Mouse (Mus musculus): ENCODE results near the gene Emid1.

Gene Emid1

DNA sequence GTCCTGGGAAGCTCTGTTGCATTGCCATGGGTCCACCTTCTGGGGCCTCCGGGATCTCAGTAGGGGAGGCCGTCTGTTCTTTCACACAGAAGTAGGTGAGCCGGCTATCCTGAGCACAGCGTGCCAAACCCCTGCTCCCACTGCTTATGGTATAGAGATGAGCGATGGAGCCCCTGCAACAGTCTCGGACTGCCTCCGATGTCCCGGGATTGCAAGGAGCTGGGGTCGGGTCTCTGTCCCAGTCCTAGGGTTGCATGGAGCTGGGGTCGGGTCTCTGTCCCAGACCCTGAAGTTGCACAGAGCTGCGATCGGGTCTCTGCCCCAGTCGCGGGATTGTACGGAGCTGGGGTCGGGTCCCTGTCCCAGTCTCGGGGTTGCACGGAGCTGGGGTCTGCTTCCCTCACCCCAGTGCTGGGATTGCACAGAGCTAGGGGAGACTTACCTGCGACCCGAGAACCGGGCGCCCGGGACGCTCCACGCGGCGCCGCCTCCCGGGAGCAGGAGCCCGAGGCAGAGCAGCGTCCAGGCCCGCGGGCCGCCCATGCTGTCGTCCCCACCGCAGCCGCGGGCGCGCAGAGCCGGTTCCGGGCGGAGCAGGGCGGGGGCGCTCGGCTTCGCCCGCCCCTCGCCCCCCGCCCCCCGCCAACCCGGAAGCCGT lies at the start of gene Emid1:
Emid1 (minus strand) TSS at position 578 of the 658 bp plus-strand sequence.
- DNase-seq (ENCODE audit: low spot score in 2 of 2): no peak

GRCm38 (mm10) chr11:5199879-5200278 lies 47.8 kb upstream of the Emid1 start:
- no peak for DNase-seq (ENCODE audit: low spot score in 2 of 2)

- DNase-seq (ENCODE audit: low spot score in 2 of 2): no peak
These were observed 45.0 kb upstream of the Emid1 start for GRCm38 (mm10) chr11:5197068-5197467.

DNA sequence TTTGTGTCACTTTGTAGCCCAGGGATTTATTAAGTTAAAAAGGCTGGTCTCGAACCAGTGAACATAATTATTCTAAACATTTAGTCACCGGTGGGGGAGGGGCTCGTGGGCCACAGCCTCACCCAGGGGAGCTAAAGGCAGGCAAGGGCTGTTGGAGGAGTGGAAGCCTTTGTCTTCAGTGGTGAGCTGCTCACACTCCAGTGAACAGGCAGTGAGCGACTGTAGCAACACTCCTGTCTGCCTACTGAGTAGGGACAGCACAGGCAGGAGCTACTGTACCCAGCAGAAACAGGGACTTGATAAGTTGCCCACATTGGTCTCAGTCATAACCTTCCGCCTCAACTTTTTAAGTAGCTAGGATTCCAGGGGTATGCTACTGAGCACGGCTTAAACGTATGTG lies 44.5 kb upstream of the Emid1 start:
- DNase-seq (ENCODE audit: low spot score in 2 of 2): no peak

- DNase-seq (ENCODE audit: low spot score in 2 of 2): no peak
These were observed 41.5 kb upstream of the Emid1 start for GRCm38 (mm10) chr11:5193576-5193881.

DNA sequence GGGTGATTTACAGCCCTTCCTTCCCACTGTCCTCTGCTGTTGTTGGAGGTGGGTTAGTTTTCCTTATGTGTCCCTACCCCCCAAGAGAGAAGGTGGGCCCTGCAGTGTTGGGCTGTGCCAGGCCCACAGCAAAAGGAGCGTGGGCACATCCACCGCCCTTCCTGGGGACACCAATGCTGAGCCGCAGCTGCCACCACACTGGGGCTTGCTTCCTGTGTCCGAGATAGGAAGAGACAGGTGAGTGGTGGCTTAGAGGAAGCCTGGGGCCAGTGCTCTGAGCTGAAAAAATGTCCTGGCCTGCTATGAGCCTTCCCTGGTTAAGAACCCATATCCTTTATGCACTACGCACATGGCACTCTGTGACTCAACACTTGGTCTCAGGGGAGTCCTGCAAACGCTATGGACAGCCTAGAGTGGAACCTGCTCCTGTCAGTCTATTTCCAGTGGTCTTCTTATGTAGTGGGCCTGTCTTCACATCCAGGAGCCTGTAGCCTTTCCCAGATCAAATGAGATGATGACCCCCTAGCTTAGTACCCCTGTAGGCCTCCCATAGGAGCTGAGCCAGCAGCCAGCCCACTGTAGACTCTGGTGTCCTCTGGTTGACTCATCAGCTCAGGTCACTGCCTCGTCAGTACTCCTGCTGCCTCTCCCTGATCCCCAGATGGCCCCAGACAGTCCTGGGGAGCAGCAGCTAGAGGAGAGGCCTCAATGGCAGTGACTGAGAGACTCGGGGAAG lies 41.0 kb upstream of the Emid1 start:
- DNase-seq (ENCODE audit: low spot score in 2 of 2): no peak

DNA sequence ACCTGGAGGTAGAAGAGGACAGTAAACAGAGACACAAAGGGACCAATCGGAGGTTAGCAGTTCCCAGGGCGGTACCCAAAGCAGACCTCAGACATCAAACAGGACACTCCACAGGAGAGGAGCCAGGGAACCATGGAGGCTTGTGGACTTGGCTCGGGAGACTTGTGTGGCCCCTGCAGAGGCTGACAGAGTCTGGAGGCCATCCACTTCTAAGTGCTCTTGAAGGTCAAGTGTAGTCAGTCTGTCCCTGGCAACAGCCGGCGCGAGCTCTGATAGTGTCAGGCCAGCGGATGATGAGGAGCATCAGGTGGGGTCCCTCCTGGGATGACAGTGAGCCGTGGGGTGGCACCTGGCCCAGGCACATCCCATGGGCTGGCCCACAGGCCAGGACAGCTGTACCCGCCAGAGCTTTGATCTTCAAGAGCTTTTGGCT lies 40.0 kb upstream of the Emid1 start:
- DNase-seq (ENCODE audit: low spot score in 2 of 2): no peak

DNA sequence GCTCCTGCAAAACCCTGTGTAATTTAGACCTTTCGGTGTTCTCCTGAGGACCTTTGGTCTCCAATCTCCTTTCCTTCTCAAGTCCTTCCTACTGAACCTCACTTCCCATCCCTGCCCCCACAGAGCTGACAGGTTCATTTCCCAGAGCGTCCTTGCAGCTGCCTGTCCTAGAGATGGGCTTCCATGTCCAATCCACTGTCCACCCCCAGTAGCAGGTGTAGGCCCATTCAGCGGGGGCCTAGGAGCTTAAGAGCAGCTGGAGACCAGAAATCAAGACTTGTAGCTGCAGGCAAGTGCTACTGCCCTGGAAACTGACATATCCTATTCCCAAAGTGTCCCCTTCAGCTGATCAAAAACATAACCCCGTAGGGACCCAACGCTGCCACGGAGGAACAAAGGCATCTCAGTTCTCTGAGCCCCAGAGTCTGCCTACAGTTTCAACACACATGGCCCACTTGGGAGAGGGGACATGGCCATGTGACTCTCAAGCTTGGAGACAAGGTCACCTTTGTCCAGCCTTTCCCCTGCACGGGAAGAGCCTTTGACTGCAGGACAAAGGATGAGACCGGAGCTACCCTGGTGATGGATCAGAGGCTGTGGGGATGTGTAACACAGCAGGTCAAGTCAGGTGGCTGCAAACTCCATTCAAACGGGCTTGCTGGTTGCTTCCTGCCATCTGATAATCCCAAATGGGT lies 37.3 kb upstream of the Emid1 start:
- DNase-seq (ENCODE audit: low spot score in 2 of 2): no peak

DNA sequence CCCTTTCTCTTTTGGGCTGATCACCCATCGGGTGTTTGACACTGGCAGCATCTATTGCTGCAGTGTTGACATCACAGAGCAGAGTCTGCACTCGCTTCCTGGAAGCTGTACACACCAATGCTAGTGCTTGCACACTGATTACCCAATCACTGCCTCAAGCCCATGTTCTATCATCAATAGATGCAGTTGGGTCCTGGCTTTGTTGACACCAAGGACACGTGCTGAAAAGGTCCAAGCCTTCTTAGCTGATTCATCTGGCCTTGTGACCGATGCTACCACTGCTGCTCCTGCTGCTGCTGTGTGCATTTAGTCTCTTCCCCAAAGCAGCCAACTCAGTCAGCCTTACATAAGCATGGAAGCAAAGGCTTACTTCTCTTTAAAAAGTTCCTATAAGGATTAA lies 36.1 kb upstream of the Emid1 start:
- DNase-seq (ENCODE audit: low spot score in 2 of 2): no peak

DNA sequence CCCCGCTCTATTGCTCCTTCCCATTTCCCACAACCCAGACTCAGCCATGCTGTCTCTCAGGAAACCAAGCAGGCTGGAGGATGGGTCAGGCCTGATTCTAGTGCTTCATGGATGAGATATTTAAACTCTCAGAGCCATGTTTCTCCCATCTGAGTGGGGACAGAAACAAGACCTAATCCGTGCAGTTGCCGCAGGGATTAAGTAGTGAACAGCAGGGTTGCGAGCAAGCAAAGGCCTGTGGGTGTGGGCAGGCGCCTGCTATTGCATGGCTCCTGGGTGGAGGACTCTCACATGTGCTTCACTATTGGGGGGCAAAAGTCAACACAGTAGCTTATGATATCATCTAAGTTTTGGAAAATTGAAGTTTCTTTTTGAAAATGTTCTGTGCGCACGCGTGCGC lies 32.8 kb upstream of the Emid1 start:
- DNase-seq (ENCODE audit: low spot score in 2 of 2): no peak

- no peak for DNase-seq (ENCODE audit: low spot score in 2 of 2)
These were observed 32.2 kb upstream of the Emid1 start for GRCm38 (mm10) chr11:5184250-5184649.

DNA sequence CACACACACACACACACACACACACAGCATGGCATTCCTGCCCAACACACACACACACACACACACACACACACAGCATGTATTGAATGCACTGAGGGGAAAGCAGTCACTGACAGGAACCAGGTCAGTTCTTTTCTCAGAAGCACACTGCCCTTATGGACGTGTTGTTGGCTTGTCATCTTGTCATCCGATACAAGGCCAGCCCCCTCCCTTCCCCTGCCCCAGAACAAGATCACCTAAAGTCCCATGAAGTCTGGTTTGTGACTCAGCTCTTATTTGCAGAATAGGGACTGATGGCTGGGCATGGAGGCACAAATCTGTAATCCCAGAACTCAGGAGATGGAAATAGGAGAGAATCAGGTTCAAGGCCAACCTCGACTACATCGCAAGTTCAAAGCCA lies 30.8 kb upstream of the Emid1 start:
- DNase-seq (ENCODE audit: low spot score in 2 of 2): no peak

- peak; percentile 78 for DNase-seq (ENCODE audit: low spot score in 2 of 2)
These were observed 29.9 kb upstream of the Emid1 start for GRCm38 (mm10) chr11:5181850-5182404.

DNA sequence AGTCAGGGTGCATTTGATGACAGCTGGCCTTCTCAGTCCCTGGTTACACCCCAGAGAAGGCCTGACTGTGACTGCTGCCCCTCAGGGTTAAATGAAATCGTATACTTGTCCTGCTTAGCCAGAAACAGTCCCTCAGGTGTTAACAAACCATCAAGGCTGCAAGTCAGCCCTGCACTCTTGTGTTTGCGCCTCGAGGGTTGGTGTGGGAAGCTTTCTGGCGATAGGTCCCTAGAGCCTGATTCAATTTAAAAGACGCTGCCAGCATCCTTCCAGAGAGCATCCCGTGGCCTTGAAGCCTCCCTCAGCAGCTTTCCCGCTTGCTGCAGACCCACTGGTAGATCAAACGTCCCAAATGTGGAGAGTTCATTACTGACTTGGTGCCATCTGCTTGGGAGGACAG lies 27.3 kb upstream of the Emid1 start:
- no peak for DNase-seq (ENCODE audit: low spot score in 2 of 2)

- DNase-seq (ENCODE audit: low spot score in 2 of 2): no peak
These were observed 25.1 kb upstream of the Emid1 start for GRCm38 (mm10) chr11:5177171-5177570.

DNA sequence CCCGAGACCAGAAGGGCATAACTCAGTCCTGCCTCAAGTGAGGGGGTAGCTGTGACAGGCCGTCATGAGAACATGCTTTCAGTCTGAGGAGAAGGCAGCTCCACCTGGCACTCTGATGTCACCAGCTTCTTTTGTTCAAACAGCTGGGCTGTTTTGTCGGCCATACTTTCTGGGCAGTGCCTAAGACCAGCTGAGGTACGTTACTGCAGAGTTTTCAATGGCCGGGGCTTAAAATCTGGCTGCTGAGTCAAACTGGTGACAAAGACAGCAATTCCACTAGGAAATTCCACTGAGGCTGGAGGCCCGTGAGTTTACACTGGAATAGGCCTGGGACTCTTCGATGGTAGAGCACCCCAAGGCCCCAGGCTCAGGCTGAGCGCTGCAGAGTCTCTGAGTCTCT lies 24.6 kb upstream of the Emid1 start:
- no peak for DNase-seq (ENCODE audit: low spot score in 2 of 2)

GRCm38 (mm10) chr11:5175866-5176265 lies 23.8 kb upstream of the Emid1 start:
- DNase-seq (ENCODE audit: low spot score in 2 of 2): no peak

GRCm38 (mm10) chr11:5175141-5175540 lies 23.1 kb upstream of the Emid1 start:
- no peak for DNase-seq (ENCODE audit: low spot score in 2 of 2)

DNA sequence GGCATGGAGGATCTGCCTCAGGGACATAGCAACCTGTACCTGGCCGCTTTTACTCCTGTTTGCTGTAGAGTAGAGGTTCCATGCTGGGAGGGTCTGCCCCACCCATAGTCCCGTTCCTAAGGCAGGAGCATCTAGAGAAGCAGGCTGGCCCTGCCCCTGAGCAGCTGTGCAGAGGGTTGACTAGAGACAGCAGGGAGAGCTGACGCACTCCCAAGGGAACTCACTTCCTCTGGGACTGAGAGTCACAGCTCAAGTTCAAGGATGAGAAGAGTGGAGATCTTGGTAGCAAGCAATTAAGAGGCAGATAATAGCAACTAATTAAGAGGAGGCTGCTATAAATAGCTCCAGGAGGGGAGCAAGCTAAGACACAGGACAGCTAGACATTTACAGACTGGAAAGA lies 20.8 kb upstream of the Emid1 start:
- no peak for DNase-seq (ENCODE audit: low spot score in 2 of 2)

DNA sequence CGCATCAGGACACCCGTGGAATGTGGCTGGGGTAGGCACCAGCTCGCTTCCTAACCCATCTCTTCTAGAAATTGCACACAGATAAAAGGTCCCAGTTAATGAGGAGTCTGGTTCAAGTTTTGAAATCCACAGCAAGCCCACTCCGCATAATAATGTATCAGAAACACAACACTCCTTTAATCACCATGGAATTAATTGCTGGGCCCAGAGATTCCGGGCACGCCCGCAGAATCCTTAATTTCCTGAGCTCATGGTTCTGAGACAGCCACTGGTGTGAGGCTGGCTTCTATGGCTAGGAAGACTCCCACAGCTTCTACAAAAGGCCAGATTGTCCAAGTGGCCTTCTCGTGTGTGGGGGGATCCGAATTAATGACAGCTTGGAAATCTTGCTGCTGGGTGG lies 15.3 kb upstream of the Emid1 start:
- peak in 1 of 2 experiments; percentile 54 for DNase-seq (ENCODE audit: low spot score in 2 of 2)

DNA sequence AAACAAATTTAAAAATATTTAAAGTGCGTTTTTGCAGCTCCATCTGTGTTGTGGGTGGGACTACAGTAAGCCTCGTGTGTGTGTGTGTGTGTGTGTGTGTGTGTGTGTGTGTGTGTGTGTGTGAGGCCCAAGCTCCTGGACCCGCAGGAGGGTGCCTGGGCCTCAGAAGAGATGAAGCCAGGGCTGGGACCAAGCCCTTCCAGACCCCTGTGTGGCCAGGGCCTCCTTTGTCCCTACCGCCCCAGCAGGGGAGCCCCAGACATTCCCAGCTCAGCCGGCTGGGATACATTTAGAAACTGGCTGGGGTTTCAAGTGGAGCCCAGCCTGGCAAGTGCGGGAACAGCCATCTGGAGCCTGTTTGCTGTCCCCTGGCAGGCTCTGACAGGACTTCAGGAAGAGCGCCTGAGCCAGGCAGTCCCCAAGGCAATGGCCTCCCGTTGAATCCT lies 13.4 kb upstream of the Emid1 start:
- peak; percentile 76 to 87 for DNase-seq (ENCODE audit: low spot score in 2 of 2)

DNA sequence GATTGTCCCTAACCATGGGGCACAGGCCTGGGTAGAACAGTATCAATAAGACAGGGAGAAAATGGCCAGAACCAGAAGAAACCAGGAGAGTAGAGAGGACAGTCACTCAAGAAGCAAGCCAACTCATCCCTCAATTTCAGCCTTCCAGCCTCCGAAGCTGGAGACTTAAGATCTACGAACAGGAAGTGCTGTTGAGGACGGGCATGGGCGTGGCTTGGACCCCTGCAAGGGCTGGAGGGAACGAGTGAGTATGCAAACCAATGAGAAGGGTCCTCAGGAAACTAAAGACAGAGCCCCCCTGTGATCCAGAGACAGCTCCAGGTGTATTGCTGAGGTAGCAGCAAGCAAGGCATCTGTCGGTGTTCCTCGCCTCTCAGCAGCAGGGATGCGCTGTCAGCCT lies 12.3 kb upstream of the Emid1 start:
- no peak for DNase-seq (ENCODE audit: low spot score in 2 of 2)

DNA sequence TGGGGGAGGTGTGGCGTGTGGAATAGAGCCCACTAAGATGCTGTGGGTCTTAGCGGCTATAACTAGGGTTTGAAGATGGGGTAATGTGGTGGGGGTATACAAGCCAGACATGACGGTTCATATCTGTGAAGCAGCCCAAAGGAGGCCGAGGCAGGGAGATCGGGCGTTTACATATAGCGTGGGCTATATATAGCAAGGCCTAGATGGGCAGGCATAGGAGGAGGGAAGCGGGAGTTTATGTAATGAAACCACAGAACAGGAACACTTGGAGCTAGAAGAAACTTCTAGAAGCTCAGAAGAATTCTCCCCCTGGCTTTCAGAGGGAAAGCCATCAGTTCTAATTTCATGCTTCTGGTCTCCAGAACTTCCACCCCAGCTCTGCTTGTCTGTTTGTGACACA lies 11.4 kb upstream of the Emid1 start:
- no peak for DNase-seq (ENCODE audit: low spot score in 2 of 2)

Measured in frontal cortex, postnatal 36 days (tissue).